Mouse (Mus musculus): ENCODE measurements around the gene Fjx1. TPM values are rescaled to one million over a fixed set of nuclear protein-coding genes. Genes with fewer than 3 reads are reported as not detected.
A peak's percentile ranks its signal among the peaks of the same experiment; 100 is the strongest.

The Fjx1 gene
- polyA plus RNA-seq, 1 experiment from 2014 or later, result 12.1 TPM

- 18% methylated on average over 12 of the region's 12 CpGs for WGBS
- H3K9ac ChIP-seq (ENCODE audit: low read depth, low read length), result no peak overlapping the region
- H3K4me3 ChIP-seq (replicated peaks; ENCODE audit: low read depth, low read length), result no peak overlapping the region
- H3K36me3 ChIP-seq (ENCODE audit: insufficient read depth, low read length), result no peaks in the 10 kb centered on the region
- H3K27ac ChIP-seq, result peak overlapping the region; percentile 51; the same call in 1 of the 2 replicates
- no peaks in the 10 kb centered on the region for H3K9me3 ChIP-seq (replicated peaks; ENCODE audit: low read length)
- DNase-seq (ENCODE audit: low spot score) (peak; percentile 84), ATAC-seq (replicated peaks; ENCODE audit: low FRiP score, low read depth) (no peak; the same call in 1 of the 2 replicates)
- no peaks in the 10 kb centered on the region for H3K4me1 ChIP-seq (replicated peaks; ENCODE audit: insufficient read depth, low read length)
- no peaks in the 10 kb centered on the region for H3K27me3 ChIP-seq (ENCODE audit: insufficient read depth, low read length)
- no peak for TF ChIP-seq CTCF (IDR thresholded peaks at IDR 0.05; ENCODE audit: low read depth)
- H3K4me2 ChIP-seq (ENCODE audit: low read length), result peak overlapping the region; percentile 21; the same call in 1 of the 2 replicates
Measured at GRCm38 (mm10) chr2:102463587-102464341, 11.5 kb upstream of the Fjx1 start.

- Histone ChIP-seq H3K4me1 (replicated peaks; ENCODE audit: insufficient read depth, low read length) (no peaks in the 10 kb centered on the region), H3K36me3 (ENCODE audit: insufficient read depth, low read length) (no peaks in the 10 kb centered on the region), H3K27ac (no peak overlapping the region), H3K9ac (ENCODE audit: low read depth, low read length) (no peak overlapping the region), H3K4me2 (ENCODE audit: low read length) (no peak overlapping the region), H3K27me3 (ENCODE audit: insufficient read depth, low read length) (no peaks in the 10 kb centered on the region), H3K9me3 (replicated peaks; ENCODE audit: low read length) (no peaks in the 10 kb centered on the region), H3K4me3 (replicated peaks; ENCODE audit: low read depth, low read length) (no peak overlapping the region)
- no peak for ATAC-seq (replicated peaks; ENCODE audit: low FRiP score, low read depth)
- no peak for DNase-seq (ENCODE audit: low spot score)
- no peak for TF ChIP-seq CTCF (IDR thresholded peaks at IDR 0.05; ENCODE audit: low read depth)
- 79% methylated on average over 1 of the region's 1 CpGs for WGBS
Measured at GRCm38 (mm10) chr2:102461491-102461890, 9.2 kb upstream of the Fjx1 start.

- WGBS, result 73% methylated on average over 1 of the region's 1 CpGs
Measured at GRCm38 (mm10) chr2:102455126-102455525, 2.8 kb upstream of the Fjx1 start.

GRCm38 (mm10) chr2:102453447-102453846, 1.1 kb upstream of the Fjx1 start:
- ATAC-seq (replicated peaks; ENCODE audit: low FRiP score, low read depth), result no peak

More at GRCm38 (mm10) chr2:102455126-102455525, 2.8 kb upstream of the Fjx1 start:
- no peak overlapping the region for H3K4me3 ChIP-seq (replicated peaks; ENCODE audit: low read depth, low read length)
- no peak overlapping the region for H3K9ac ChIP-seq (ENCODE audit: low read depth, low read length)
- no peaks in the 10 kb centered on the region for H3K36me3 ChIP-seq (ENCODE audit: insufficient read depth, low read length)
- no peak overlapping the region for H3K4me2 ChIP-seq (ENCODE audit: low read length)
- H3K4me1 ChIP-seq (replicated peaks; ENCODE audit: insufficient read depth, low read length), result 0 out of 2 replicates have a peak, but pooled peaks cover 4% of the 10 kb centered on the region
- H3K27ac ChIP-seq, result no peak overlapping the region
- DNase-seq (ENCODE audit: low spot score) (no peak), ATAC-seq (replicated peaks; ENCODE audit: low FRiP score, low read depth) (no peak)
- H3K9me3 ChIP-seq (replicated peaks; ENCODE audit: low read length), result no peaks in the 10 kb centered on the region
- no peak for TF ChIP-seq CTCF (IDR thresholded peaks at IDR 0.05; ENCODE audit: low read depth)
- H3K27me3 ChIP-seq (ENCODE audit: insufficient read depth, low read length), result no peaks in the 10 kb centered on the region

DNA sequence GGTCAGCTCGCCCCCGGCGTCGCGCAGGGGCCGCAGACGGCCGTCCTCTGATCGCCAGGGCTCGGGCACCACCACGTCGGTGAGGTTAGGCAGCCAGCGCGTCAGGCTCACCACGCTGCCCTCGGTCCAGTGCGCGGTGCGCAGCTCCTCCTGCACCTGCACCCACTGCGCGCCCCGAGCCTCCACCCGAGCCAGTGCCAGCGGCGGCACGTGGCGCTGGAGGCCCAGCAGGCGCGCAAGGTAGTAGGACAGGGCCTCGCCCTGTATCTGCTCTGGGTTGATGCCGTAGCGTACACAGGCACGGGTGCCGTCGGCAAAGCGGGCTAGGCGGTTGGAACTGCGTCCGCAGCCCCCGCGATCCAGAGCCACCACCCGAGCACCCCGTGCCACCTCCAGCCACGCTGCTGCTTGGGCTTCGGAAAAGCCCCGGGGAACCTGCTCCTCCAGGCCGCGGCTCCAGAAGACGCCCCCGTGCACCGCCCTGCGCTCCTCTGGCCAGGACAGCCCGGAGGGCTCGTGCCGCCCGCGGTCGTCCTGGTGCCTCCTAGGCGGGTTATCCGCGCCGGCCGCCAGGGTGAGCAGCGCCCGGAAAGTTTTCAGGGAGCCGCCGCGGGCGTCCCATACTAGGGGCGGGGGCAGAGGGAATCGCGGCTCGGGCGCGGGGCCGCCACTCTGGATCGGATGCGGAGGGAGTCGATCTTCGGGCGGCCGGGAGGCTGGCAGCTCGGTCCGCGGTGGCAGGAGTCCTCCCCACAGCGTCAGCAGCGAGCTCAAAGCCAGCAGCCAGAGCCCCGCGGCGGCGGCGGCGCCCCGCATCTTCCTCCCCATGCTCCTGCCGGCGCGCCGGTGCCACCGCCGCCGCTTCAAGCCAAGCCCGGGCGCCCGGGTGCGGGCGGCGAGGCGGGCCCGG, 1.3 kb downstream of the Fjx1 start:
- ATAC-seq (replicated peaks; ENCODE audit: low FRiP score, low read depth) (peak; percentile 69), DNase-seq (ENCODE audit: low spot score) (peak; percentile 39)
- peak overlapping the region; percentile 81 for H3K4me3 ChIP-seq (replicated peaks; ENCODE audit: low read depth, low read length)
- H3K36me3 ChIP-seq (ENCODE audit: insufficient read depth, low read length), result no peaks in the 10 kb centered on the region
- WGBS, result under 1% methylated on average over 105 of the region's 109 CpGs
- H3K9me3 ChIP-seq (replicated peaks; ENCODE audit: low read length), result no peaks in the 10 kb centered on the region
- H3K27me3 ChIP-seq (ENCODE audit: insufficient read depth, low read length), result no peaks in the 10 kb centered on the region
- H3K4me2 ChIP-seq (ENCODE audit: low read length), result peak overlapping the region; percentile 99
- peak; percentile 29; the same call in 1 of the 2 replicates for TF ChIP-seq CTCF (IDR thresholded peaks at IDR 0.05; ENCODE audit: low read depth)
- H3K27ac ChIP-seq, result peak overlapping the region; percentile 76
- peaks cover 15% of the 10 kb centered on the region; the same call in 1 of the 2 replicates for H3K4me1 ChIP-seq (replicated peaks; ENCODE audit: insufficient read depth, low read length)
- H3K9ac ChIP-seq (ENCODE audit: low read depth, low read length), result peak overlapping the region; percentile 67

More at GRCm38 (mm10) chr2:102453447-102453846, 1.1 kb upstream of the Fjx1 start:
- Histone ChIP-seq H3K36me3 (ENCODE audit: insufficient read depth, low read length) (no peaks in the 10 kb centered on the region), H3K9me3 (replicated peaks; ENCODE audit: low read length) (no peaks in the 10 kb centered on the region), H3K4me1 (replicated peaks; ENCODE audit: insufficient read depth, low read length) (0 out of 2 replicates have a peak, but pooled peaks cover 4% of the 10 kb centered on the region), H3K4me2 (ENCODE audit: low read length) (no peak overlapping the region), H3K9ac (ENCODE audit: low read depth, low read length) (no peak overlapping the region), H3K27ac (no peak overlapping the region), H3K27me3 (ENCODE audit: insufficient read depth, low read length) (no peaks in the 10 kb centered on the region), H3K4me3 (replicated peaks; ENCODE audit: low read depth, low read length) (no peak overlapping the region)
- peak; percentile 77 for TF ChIP-seq CTCF (IDR thresholded peaks at IDR 0.05; ENCODE audit: low read depth)
- peak; percentile 80 for DNase-seq (ENCODE audit: low spot score)
- 7% methylated on average over 3 of the region's 3 CpGs for WGBS

DNA sequence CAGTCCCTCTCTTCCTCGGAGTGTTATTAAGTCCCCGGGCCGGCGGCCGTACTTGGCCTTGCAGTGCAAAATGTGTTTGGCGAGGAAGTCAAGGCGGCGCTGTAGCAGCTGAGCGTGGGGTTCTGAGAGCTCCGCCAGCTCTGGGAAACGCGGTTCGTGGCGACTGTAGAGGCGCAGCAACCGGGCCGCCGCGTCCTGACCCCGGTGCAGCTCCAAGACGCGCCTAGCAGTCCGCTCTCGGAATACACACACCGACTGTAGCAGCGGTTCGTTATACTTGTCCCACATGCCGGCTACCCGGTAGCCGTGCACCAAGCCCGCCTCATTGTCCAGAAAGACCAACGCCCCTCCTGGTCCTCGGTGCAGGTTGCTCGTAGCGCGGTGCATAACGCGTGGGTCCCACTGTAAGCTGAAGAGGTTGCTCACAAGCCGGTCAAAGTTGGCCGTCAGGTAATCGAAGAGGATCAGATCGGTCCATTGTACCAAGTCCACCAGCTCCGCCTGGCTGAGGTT, 2.0 kb downstream of the Fjx1 start:
- TF ChIP-seq CTCF (IDR thresholded peaks at IDR 0.05; ENCODE audit: low read depth), result peak; percentile 26; the same call in 1 of the 2 replicates
- Histone ChIP-seq H3K4me1 (replicated peaks; ENCODE audit: insufficient read depth, low read length) (peaks cover 15% of the 10 kb centered on the region; the same call in 1 of the 2 replicates), H3K27ac (no peak overlapping the region), H3K36me3 (ENCODE audit: insufficient read depth, low read length) (no peaks in the 10 kb centered on the region), H3K4me2 (ENCODE audit: low read length) (peak overlapping the region; percentile 99), H3K9ac (ENCODE audit: low read depth, low read length) (peak overlapping the region; percentile 67), H3K27me3 (ENCODE audit: insufficient read depth, low read length) (no peaks in the 10 kb centered on the region), H3K9me3 (replicated peaks; ENCODE audit: low read length) (no peaks in the 10 kb centered on the region), H3K4me3 (replicated peaks; ENCODE audit: low read depth, low read length) (peak overlapping the region; percentile 81)
- WGBS, result under 1% methylated on average over 43 of the region's 43 CpGs
- no peak for ATAC-seq (replicated peaks; ENCODE audit: low FRiP score, low read depth)
- peak; percentile 72 for DNase-seq (ENCODE audit: low spot score)
